Mouse (Mus musculus): ENCODE measurements around the gene Lrrc29.

DNA sequence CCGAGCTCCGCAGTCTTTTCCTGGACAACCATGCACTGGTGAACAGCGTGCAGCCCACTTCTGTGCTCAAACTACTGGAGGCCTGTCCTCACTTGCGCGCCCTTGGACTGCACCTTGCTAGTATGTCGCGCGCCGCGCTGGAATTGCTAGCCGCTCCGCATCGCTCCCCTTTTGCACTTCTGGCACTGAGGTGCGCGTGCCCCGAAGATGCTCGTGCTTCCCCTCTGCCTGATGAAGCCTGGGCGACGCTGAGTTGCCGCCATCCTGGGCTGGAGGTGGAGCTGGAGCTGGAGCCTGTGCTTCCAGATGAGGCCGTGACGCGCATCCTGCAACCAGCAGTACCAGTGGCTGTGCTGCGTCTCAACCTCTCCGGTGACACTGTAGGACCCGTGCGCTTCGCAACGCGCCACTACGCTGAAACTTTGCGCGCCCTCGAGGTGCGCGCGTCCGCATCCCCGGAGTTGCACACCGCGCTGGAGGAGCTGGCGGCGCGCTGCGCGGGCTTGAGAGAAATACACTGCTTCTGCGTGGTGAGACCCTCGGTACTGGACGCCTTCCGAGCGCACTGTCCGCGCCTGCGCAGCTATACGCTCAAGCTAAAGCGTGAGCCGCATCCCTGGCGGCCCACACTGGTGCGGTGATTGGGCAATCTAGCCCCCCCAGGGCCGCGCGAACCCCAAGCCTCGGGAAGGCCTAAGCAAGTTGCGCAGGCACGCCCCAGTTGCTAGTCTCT lies 57.6 kb downstream of the Lrrc29 start:
- TF ChIP-seq CTCF (IDR thresholded peaks at IDR 0.05) (no peak), EP300 (IDR thresholded peaks at IDR 0.05) (no peak)
